Mouse (Mus musculus): ENCODE results near the gene Gtf2i.

GRCm38 (mm10) chr5:134321699-134322098, 7.1 kb upstream of the Gtf2i start:
- no peak for TF ChIP-seq EP300 (IDR thresholded peaks at IDR 0.05; ENCODE audit: low read depth)
- TF ChIP-seq CTCF (IDR thresholded peaks at IDR 0.05; ENCODE audit: low read depth), result no peak
